Mouse (Mus musculus): ENCODE results near the gene Stam2. TPM values are rescaled to one million over a fixed set of nuclear protein-coding genes. Genes with fewer than 3 reads are reported as not detected.

The Stam2 gene
- total and polyA plus RNA-seq, 2 experiments from 2014 or later: 27.3 to 27.5 TPM

DNA sequence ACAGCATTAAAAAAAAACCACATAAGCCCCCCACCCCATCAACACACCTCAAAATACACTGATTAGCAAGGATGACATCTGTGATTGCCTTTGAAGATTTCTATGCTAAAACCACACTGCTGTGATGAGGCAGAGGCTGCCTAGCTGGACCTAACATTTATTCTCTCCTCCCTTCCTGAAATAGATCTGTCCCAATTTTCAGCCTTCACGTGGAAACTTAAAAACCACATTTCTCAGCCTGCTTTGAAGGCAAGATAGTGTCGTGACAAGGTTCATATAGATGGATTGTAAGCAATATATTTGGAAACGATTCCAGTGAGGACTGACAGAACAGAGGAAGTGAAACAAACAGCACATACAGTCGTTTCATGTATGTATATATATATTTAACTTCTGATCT is 87.5 kb downstream of the Stam2 start:
- H3K4me2 ChIP-seq (ENCODE audit: low read depth, low read length, poor library complexity, severe bottlenecking): no peak overlapping the region
- no peak for TF ChIP-seq CTCF (IDR thresholded peaks at IDR 0.05)
- no peaks in the 10 kb centered on the region; the same call in 1 of the 2 replicates for H3K4me1 ChIP-seq (ENCODE audit: insufficient read depth, low read length)
- no peak for ATAC-seq (ENCODE audit: low FRiP score)
- DNase-seq (ENCODE audit: low spot score): no peak
- 72% methylated on average over 4 of the region's 4 CpGs for WGBS
- no peaks in the 10 kb centered on the region for H3K27me3 ChIP-seq (ENCODE audit: insufficient read depth, low read length)
- no peak overlapping the region for H3K4me3 ChIP-seq (ENCODE audit: low read depth, low read length)
- H3K36me3 ChIP-seq (ENCODE audit: insufficient read depth, low read length): no peaks in the 10 kb centered on the region
- H3K9ac ChIP-seq (replicated peaks; ENCODE audit: low read length, poor library complexity, severe bottlenecking): no peak overlapping the region
- H3K9me3 ChIP-seq (ENCODE audit: low read length): no peaks in the 10 kb centered on the region
- H3K27ac ChIP-seq (ENCODE audit: low read depth, low read length): no peak overlapping the region

DNA sequence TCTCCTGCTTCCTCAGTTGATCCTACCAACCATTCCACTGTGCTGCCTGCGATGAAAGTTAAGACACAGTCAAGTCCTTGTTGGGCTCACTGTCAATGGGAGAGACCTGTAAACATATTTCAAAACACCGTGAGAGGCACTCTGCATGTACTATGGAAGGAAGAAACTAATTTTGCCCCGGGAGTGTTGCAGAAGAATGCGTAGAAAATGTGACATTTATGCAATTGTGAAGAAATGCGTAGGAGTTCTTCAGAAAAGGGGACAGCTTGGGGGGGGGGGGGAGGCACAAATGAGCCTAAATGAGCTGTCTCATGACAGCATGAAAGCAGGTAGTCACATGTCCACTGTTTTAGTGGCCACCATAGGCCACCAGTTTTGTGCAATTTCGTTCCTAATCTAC is 90.5 kb downstream of the Stam2 start:
- WGBS: 84% methylated on average over 6 of the region's 6 CpGs
- H3K27ac ChIP-seq (ENCODE audit: low read depth, low read length): no peak overlapping the region
- H3K27me3 ChIP-seq (ENCODE audit: insufficient read depth, low read length): no peaks in the 10 kb centered on the region
- no peak overlapping the region for H3K9ac ChIP-seq (replicated peaks; ENCODE audit: low read length, poor library complexity, severe bottlenecking)
- H3K4me2 ChIP-seq (ENCODE audit: low read depth, low read length, poor library complexity, severe bottlenecking): no peak overlapping the region
- H3K4me1 ChIP-seq (ENCODE audit: insufficient read depth, low read length): no peaks in the 10 kb centered on the region
- H3K36me3 ChIP-seq (ENCODE audit: insufficient read depth, low read length): no peaks in the 10 kb centered on the region
- no peak overlapping the region for H3K4me3 ChIP-seq (ENCODE audit: low read depth, low read length)
- DNase-seq (ENCODE audit: low spot score) (no peak), ATAC-seq (ENCODE audit: low FRiP score) (no peak)
- TF ChIP-seq CTCF (IDR thresholded peaks at IDR 0.05): no peak
- no peaks in the 10 kb centered on the region for H3K9me3 ChIP-seq (ENCODE audit: low read length)

DNA sequence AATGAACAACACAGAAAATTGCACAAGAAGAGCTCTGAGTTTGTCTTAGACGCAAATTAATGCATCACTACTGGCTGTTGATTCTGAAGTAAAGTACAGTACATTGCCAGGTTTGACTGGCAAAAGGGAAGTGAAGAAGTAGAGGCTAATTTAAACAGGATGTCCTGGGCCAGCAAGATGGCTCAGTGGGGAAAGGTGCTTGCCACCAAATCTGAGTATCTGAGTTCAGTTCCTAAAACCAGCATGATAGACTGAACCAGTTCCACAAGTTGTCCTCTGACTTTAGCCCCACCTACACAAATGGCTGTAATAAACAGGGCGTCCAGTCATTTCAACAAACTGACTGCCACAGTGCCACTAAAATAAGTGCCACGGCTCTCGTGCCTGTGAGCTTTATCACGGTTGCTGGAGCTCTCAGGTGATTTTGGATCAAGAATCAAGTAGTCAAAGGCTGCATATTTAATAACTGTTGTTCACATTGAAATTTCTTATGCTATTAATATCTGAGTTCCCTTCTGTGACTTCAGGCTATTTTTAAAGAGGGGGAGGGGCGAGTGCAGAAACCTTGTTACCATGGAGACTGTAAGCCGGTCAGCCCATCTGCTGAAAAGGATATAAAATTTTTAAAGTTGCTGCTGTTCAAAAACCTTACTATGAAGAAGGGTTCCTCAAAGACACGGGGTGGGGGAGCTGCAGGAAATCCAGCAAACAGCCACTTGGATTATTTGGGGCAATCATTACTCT is 94.7 kb downstream of the Stam2 start:
- no peak overlapping the region for H3K9ac ChIP-seq (replicated peaks; ENCODE audit: low read length, poor library complexity, severe bottlenecking)
- no peaks in the 10 kb centered on the region for H3K4me1 ChIP-seq (ENCODE audit: insufficient read depth, low read length)
- H3K4me2 ChIP-seq (ENCODE audit: low read depth, low read length, poor library complexity, severe bottlenecking): no peak overlapping the region
- H3K36me3 ChIP-seq (ENCODE audit: insufficient read depth, low read length): no peaks in the 10 kb centered on the region
- H3K4me3 ChIP-seq (ENCODE audit: low read depth, low read length): no peak overlapping the region
- DNase-seq (ENCODE audit: low spot score): peak; percentile 38
- H3K9me3 ChIP-seq (ENCODE audit: low read length): no peaks in the 10 kb centered on the region
- no peaks in the 10 kb centered on the region for H3K27me3 ChIP-seq (ENCODE audit: insufficient read depth, low read length)
- TF ChIP-seq CTCF (IDR thresholded peaks at IDR 0.05): no peak
- ATAC-seq (ENCODE audit: low FRiP score): peak; percentile 63; the same call in 1 of the 2 replicates
- no peak overlapping the region for H3K27ac ChIP-seq (ENCODE audit: low read depth, low read length)
- 41% methylated on average over 8 of the region's 8 CpGs for WGBS

DNA sequence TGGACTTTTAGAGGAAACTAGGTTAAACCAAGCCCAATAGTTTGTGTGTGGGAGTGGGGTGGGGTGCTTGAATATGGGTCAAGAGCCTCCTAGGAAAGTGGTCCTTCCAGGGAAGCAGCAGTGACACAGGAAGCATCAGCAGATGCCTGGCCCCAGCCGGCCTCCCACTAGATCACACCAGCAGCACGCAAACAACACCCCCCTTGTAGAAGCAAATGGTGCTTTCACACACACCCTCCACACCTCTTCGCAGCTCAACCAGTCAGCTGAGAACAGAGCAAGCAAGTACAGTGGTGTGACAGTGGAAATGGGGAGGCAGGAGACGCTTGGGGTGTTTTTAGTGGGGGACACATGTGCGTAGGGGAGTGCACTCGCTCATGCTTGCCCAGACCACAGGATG is 98.4 kb downstream of the Stam2 start:
- H3K9me3 ChIP-seq (ENCODE audit: low read length): no peaks in the 10 kb centered on the region
- H3K9ac ChIP-seq (replicated peaks; ENCODE audit: low read length, poor library complexity, severe bottlenecking): no peak overlapping the region
- H3K36me3 ChIP-seq (ENCODE audit: insufficient read depth, low read length): no peaks in the 10 kb centered on the region
- no peak overlapping the region for H3K4me2 ChIP-seq (ENCODE audit: low read depth, low read length, poor library complexity, severe bottlenecking)
- H3K27ac ChIP-seq (ENCODE audit: low read depth, low read length): no peak overlapping the region
- H3K4me3 ChIP-seq (ENCODE audit: low read depth, low read length): no peak overlapping the region
- WGBS: 93% methylated on average over 6 of the region's 6 CpGs
- no peak for TF ChIP-seq CTCF (IDR thresholded peaks at IDR 0.05)
- H3K27me3 ChIP-seq (ENCODE audit: insufficient read depth, low read length): no peaks in the 10 kb centered on the region
- DNase-seq (ENCODE audit: low spot score) (no peak), ATAC-seq (ENCODE audit: low FRiP score) (no peak)
- H3K4me1 ChIP-seq (ENCODE audit: insufficient read depth, low read length): no peaks in the 10 kb centered on the region

Other genes with a start within 250 kb of the Stam2 start
- gene Cacnb4, start 65.5 kb downstream of the Stam2 start, total RNA-seq (2014; rRNA removed): 12.5 and 15.7 TPM in 2 replicates
- gene Cacnb4, start 65.5 kb downstream of the Stam2 start, polyA plus RNA-seq (2015; fragmentation: Nextera tagmentation; extraction: Ambion mirVana): 13.3 and 14.0 TPM in 2 replicates
- 27.0 and 32.7 TPM in 2 replicates for gene Fmnl2, start 115.6 kb upstream of the Stam2 start, total RNA-seq (2014; rRNA removed)
- 6.9 and 8.4 TPM in 2 replicates for gene Fmnl2, start 115.6 kb upstream of the Stam2 start, polyA plus RNA-seq (2015; fragmentation: Nextera tagmentation; extraction: Ambion mirVana)